Mouse (Mus musculus) midbrain, embryonic 11.5 days (tissue): ENCODE measurements around the gene Tlr5. TPM values are rescaled to one million over a fixed set of nuclear protein-coding genes. Genes with fewer than 3 reads are reported as not detected.

Source experiments
- ATAC-seq: fragments of 200-750 bp; cut with Nextera tagmentation; 2 replicates; pipeline ENCODE4 v1.8.0; 2017; ENCODE audit warnings: moderate TSS enrichment, moderate library complexity; ENCODE audit not compliant: low FRiP score
- DNase-seq: peaks from one replicate; pipeline ENCODE4 v3.0.0; 2015; ENCODE audit warnings: low spot score; ENCODE audit errors: missing footprints
- H3K27ac ChIP-seq: fragments of 300-500 bp; sonication (generic); 2 replicates; pipeline ENCODE4 v1.5.1; 2014; ENCODE audit warnings: low read depth, low read length
- H3K27me3 ChIP-seq: fragments of 300-500 bp; sonication (generic); 2 replicates; pipeline ENCODE4 v1.6.1; 2014; ENCODE audit warnings: mild to moderate bottlenecking, low read length, moderate library complexity, mixed read lengths; ENCODE audit not compliant: control insufficient read depth, insufficient read depth
- H3K36me3 ChIP-seq: fragments of 300-500 bp; sonication (generic); 2 replicates; pipeline ENCODE4 v1.6.1; 2014; ENCODE audit warnings: mild to moderate bottlenecking, low read length, moderate library complexity, mixed read lengths; ENCODE audit not compliant: control insufficient read depth, insufficient read depth
- H3K4me1 ChIP-seq: fragments of 300-500 bp; sonication (generic); 2 replicates; pipeline ENCODE4 v1.6.1; 2014; ENCODE audit warnings: low read length; ENCODE audit not compliant: control insufficient read depth, insufficient read depth
- H3K4me2 ChIP-seq: fragments of 300-500 bp; sonication (generic); 2 replicates; pipeline ENCODE4 v1.6.1; 2014; ENCODE audit warnings: mild to moderate bottlenecking, moderate library complexity
- H3K4me3 ChIP-seq: fragments of 300-500 bp; sonication (generic); 2 replicates; pipeline ENCODE4 v1.5.1; 2014; ENCODE audit warnings: low read depth, low read length
- H3K9ac ChIP-seq: fragments of 300-500 bp; sonication (generic); 2 replicates; pipeline ENCODE4 v1.6.1; 2014; ENCODE audit warnings: low read length
- H3K9me3 ChIP-seq: fragments of 300-500 bp; sonication (generic); 2 replicates; pipeline ENCODE4 v1.6.1; 2016; ENCODE audit warnings: low read length; ENCODE audit not compliant: control insufficient read depth
- WGBS: fragments of 180-500 bp; shearing (Covaris S2); extraction: QIAGEN DNeasy Blood & Tissue Kit; methylation state at CpG from one replicate; pipeline ENCODE4 v1.1.7; 2014; 5-methylcytosine and 5-hydroxymethylcytosine counted together
- polyA plus RNA-seq: library from polyadenylated mRNA; unstranded; fragments of >200 nt; fragmentation: Nextera tagmentation; extraction: Ambion mirVana; gene quantifications from 2 replicates; pipeline ENCODE4 v1.2.1, GENCODE M21; 2014

The Tlr5 gene
- polyA plus RNA-seq, 1 experiment from 2014 or later: 0.79 TPM

- H3K4me3 ChIP-seq: no peak overlapping the region
- no peaks in the 10 kb centered on the region for H3K9me3 ChIP-seq
- H3K4me1 ChIP-seq: peaks cover 9% of the 10 kb centered on the region; the same call in 1 of the 2 replicates
- H3K4me2 ChIP-seq: no peak overlapping the region
- no peaks in the 10 kb centered on the region for H3K36me3 ChIP-seq
- peak; percentile 81 for ATAC-seq
- WGBS: 41% methylated on average over 8 of the region's 8 CpGs
- DNase-seq: no peak
- peak overlapping the region; percentile 41 for H3K27ac ChIP-seq
- H3K9ac ChIP-seq: no peak overlapping the region; the same call in 1 of the 2 replicates
- H3K27me3 ChIP-seq: no peaks in the 10 kb centered on the region
These were observed 35.8 kb upstream of the Tlr5 start for GRCm38 (mm10) chr1:182918718-182919346.

- Histone ChIP-seq H3K9me3 (no peaks in the 10 kb centered on the region), H3K9ac (no peak overlapping the region), H3K4me1 (peaks cover 9% of the 10 kb centered on the region; the same call in 1 of the 2 replicates), H3K4me3 (no peak overlapping the region), H3K27ac (no peak overlapping the region), H3K4me2 (no peak overlapping the region), H3K36me3 (no peaks in the 10 kb centered on the region), H3K27me3 (no peaks in the 10 kb centered on the region)
- WGBS: 61% methylated on average over 4 of the region's 4 CpGs
- no peak for ATAC-seq
- no peak for DNase-seq
These were observed 31.8 kb upstream of the Tlr5 start for GRCm38 (mm10) chr1:182922824-182923223.

- no peaks in the 10 kb centered on the region for H3K27me3 ChIP-seq
- no peaks in the 10 kb centered on the region for H3K36me3 ChIP-seq
- DNase-seq (no peak), ATAC-seq (no peak)
- H3K4me2 ChIP-seq: no peak overlapping the region
- no peak overlapping the region for H3K4me3 ChIP-seq
- no peaks in the 10 kb centered on the region for H3K9me3 ChIP-seq
- H3K9ac ChIP-seq: no peak overlapping the region
- H3K4me1 ChIP-seq: no peaks in the 10 kb centered on the region; the same call in 1 of the 2 replicates
- H3K27ac ChIP-seq: no peak overlapping the region
- 88% methylated on average over 6 of the region's 6 CpGs for WGBS
These were observed 28.1 kb upstream of the Tlr5 start for GRCm38 (mm10) chr1:182926465-182926864.

GRCm38 (mm10) chr1:182927878-182928851, 26.4 kb upstream of the Tlr5 start:
- Histone ChIP-seq H3K4me1 (no peaks in the 10 kb centered on the region), H3K9me3 (no peaks in the 10 kb centered on the region), H3K27me3 (no peaks in the 10 kb centered on the region), H3K27ac (no peak overlapping the region), H3K4me3 (no peak overlapping the region), H3K9ac (no peak overlapping the region), H3K4me2 (no peak overlapping the region), H3K36me3 (no peaks in the 10 kb centered on the region)
- ATAC-seq (no peak), DNase-seq (no peak)
- 89% methylated on average over 19 of the region's 19 CpGs for WGBS

DNA sequence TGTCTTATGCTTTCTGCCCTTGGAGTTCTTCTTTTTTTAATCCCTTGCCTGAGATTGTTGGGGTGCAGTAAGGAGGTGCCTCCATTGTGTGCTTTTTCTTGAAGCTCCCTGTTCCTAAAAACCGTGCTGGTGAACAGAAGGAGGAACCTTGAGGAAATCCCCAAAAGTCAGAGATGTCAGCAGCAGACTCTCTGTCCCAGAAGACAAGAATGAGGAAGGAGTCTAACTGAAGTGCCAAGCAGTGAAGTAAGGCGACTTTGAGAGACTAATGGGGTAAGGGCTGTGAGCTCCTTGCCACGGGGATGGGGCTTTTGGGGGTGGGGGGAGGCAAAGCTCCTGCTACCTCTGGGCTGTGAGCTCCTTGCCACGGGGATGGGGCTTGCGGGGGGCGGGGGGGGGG, 19.1 kb upstream of the Tlr5 start:
- no peak overlapping the region for H3K4me2 ChIP-seq
- DNase-seq (no peak), ATAC-seq (no peak)
- no peaks in the 10 kb centered on the region for H3K4me1 ChIP-seq
- no peaks in the 10 kb centered on the region for H3K27me3 ChIP-seq
- H3K9ac ChIP-seq: no peak overlapping the region
- no peaks in the 10 kb centered on the region for H3K9me3 ChIP-seq
- no peak overlapping the region for H3K4me3 ChIP-seq
- no peak overlapping the region for H3K27ac ChIP-seq
- H3K36me3 ChIP-seq: no peaks in the 10 kb centered on the region
- WGBS: 25% methylated on average over 4 of the region's 6 CpGs

- H3K9me3 ChIP-seq: no peaks in the 10 kb centered on the region
- no peaks in the 10 kb centered on the region for H3K27me3 ChIP-seq
- no peak overlapping the region for H3K4me3 ChIP-seq
- WGBS: 72% methylated on average over 10 of the region's 10 CpGs
- H3K9ac ChIP-seq: no peak overlapping the region
- no peaks in the 10 kb centered on the region; the same call in 1 of the 2 replicates for H3K4me1 ChIP-seq
- no peak overlapping the region for H3K4me2 ChIP-seq
- ATAC-seq (no peak), DNase-seq (no peak)
- H3K36me3 ChIP-seq: no peaks in the 10 kb centered on the region
- no peak overlapping the region for H3K27ac ChIP-seq
These were observed 17.0 kb upstream of the Tlr5 start for GRCm38 (mm10) chr1:182937486-182938120.

DNA sequence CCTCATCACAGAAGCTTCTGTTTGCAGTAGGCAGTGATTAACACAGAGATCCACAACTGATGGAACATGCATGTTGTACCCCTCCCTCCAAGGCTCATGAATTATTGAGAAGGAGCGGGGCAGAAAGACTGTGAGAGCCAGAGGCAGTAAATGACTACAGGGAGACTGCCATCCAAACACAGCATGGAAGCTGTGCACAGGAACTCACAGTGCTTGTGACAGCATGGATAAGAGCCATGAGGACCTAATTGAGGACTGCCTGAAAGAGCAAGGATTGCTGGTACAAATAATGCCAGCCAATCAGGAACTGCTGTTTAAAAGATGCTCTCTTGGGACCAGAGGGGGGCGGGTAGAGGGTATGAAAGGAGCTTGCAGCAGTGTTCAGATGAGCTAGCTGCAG, 12.7 kb upstream of the Tlr5 start:
- Histone ChIP-seq H3K9ac (no peak overlapping the region), H3K27me3 (no peaks in the 10 kb centered on the region), H3K9me3 (no peaks in the 10 kb centered on the region), H3K27ac (no peak overlapping the region), H3K4me1 (no peaks in the 10 kb centered on the region; the same call in 1 of the 2 replicates), H3K36me3 (no peaks in the 10 kb centered on the region), H3K4me3 (no peak overlapping the region), H3K4me2 (no peak overlapping the region)
- ATAC-seq: no peak
- no peak for DNase-seq
- WGBS: 86% methylated on average over 2 of the region's 2 CpGs

- Histone ChIP-seq H3K27me3 (no peaks in the 10 kb centered on the region), H3K36me3 (no peaks in the 10 kb centered on the region), H3K9me3 (no peaks in the 10 kb centered on the region), H3K4me2 (no peak overlapping the region), H3K4me1 (no peaks in the 10 kb centered on the region; the same call in 1 of the 2 replicates), H3K4me3 (no peak overlapping the region), H3K9ac (no peak overlapping the region), H3K27ac (no peak overlapping the region)
- ATAC-seq (no peak), DNase-seq (no peak)
- 91% methylated on average over 3 of the region's 3 CpGs for WGBS
These were observed 10.7 kb upstream of the Tlr5 start for GRCm38 (mm10) chr1:182943911-182944310.
